In the genomic region with DNA sequence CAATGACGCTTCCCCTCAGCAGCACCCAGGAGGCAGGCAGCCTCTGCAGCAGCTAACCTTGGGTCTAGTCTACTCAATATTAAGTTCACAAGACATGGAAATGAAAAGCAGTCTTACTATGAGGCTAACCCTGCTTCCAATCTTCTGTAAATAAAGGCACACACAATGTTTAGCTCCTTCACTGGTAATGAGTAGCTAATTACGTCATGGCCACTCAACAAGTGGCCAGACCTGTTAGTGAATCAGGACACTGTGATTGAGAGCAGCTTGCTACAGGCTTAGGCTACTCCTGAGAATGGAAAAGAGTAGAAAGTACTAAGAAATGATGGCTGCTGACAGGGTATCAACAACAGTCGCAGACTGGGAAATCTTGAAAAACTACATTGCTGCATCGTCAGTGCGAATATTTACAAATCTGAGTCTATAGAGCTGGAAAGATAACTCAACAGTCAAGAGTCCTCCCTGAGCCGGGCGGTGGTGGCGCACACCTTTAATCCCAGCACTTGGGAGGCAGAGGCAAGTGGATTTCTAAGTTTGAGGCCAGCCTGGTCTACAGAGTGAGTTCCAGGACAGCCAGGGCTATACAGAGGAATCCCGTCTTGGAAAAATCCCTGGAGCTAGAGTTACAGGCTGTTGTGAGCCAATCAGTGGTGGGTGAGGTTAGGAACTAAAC, we compare ENCODE assay signal across 23 mouse cellular contexts. TPM values are rescaled to one million over a fixed set of nuclear protein-coding genes. Genes with fewer than 3 reads are reported as not detected.
DNase-seq lines count a peak whose midpoint lies in the region; ATAC-seq and TF ChIP-seq lines count a peak whose summit lies in the region.
"Had no signal": no experiment of that assay in that cellular context is flagged by ENCODE, and none has a peak within 500 bp of the region (broad histone marks: within the 10 kb centered on the region; RNA-seq: fewer than 3 reads in every experiment).

No protein-coding gene starts in this region.

- 60% methylated on average over 9 of the region's 9 CpGs for whole genome bisulfite sequencing in lung, embryonic 15.5 days
- 62% methylated on average over 9 of the region's 9 CpGs for WGBS in lung, postnatal 0 days
- 71% methylated on average over 9 of the region's 9 CpGs for WGBS in stomach, embryonic 15.5 days
- WGBS in kidney, embryonic 16.5 days = 95% methylated on average over 9 of the region's 9 CpGs

- no peak overlapping the region for H3K4me3 ChIP-seq in lung, embryonic 15.5 days
- no peak overlapping the region for H3K4me3 ChIP-seq in lung, postnatal 0 days (ENCODE audit: low read depth, low read length)
- no peak overlapping the region for H3K4me3 ChIP-seq in stomach, embryonic 15.5 days (replicated peaks)
- no peak overlapping the region for H3K4me3 ChIP-seq in kidney, embryonic 16.5 days (ENCODE audit: low read length)
- H3K4me3 ChIP-seq: embryonic facial prominence, embryonic 10.5 days; forebrain, embryonic 13.5 days; gastrocnemius, adult 2 months; heart, embryonic 13.5 days; hindbrain, embryonic 12.5 days had no signal

- no peak overlapping the region for H3K9ac ChIP-seq in lung, embryonic 15.5 days
- H3K9ac ChIP-seq in lung, postnatal 0 days (replicated peaks; ENCODE audit: low read depth) = no peak overlapping the region
- no peak overlapping the region for H3K9ac ChIP-seq in stomach, embryonic 15.5 days
- H3K9ac ChIP-seq in kidney, embryonic 16.5 days (replicated peaks; ENCODE audit: low read length) = no peak overlapping the region
- H3K9ac ChIP-seq: forebrain, embryonic 13.5 days; forebrain, postnatal 0 days; heart, embryonic 13.5 days; hindbrain, embryonic 12.5 days had no signal

- no peaks in the 10 kb centered on the region for H3K27me3 ChIP-seq in lung, embryonic 15.5 days
- no peaks in the 10 kb centered on the region for H3K27me3 ChIP-seq in lung, postnatal 0 days (replicated peaks; ENCODE audit: insufficient read depth, low read length)
- no peaks in the 10 kb centered on the region for H3K27me3 ChIP-seq in stomach, embryonic 15.5 days (replicated peaks)
- H3K27me3 ChIP-seq in kidney, embryonic 16.5 days (ENCODE audit: insufficient read depth, low read length) = no peaks in the 10 kb centered on the region
- H3K27me3 ChIP-seq: CH12.LX; forebrain, embryonic 13.5 days; heart, embryonic 13.5 days; hindbrain, embryonic 12.5 days; Patski had no signal

- no peak for TF ChIP-seq CTCF in lung, postnatal 0 days (IDR thresholded peaks at IDR 0.05)

- peaks cover 9% of the 10 kb centered on the region; the same call in 1 of the 2 replicates for H3K4me1 ChIP-seq in lung, embryonic 15.5 days
- H3K4me1 ChIP-seq in lung, postnatal 0 days (ENCODE audit: insufficient read depth, low read depth, low read length) = no peaks in the 10 kb centered on the region
- no peaks in the 10 kb centered on the region for H3K4me1 ChIP-seq in stomach, embryonic 15.5 days
- no peaks in the 10 kb centered on the region for H3K4me1 ChIP-seq in kidney, embryonic 16.5 days (ENCODE audit: insufficient read depth, low read length)
- H3K4me1 ChIP-seq: embryonic facial prominence, embryonic 10.5 days; forebrain, embryonic 13.5 days; hindbrain, embryonic 12.5 days had no signal

- TF ChIP-seq EP300 in lung, postnatal 0 days (IDR thresholded peaks at IDR 0.05) = peak; percentile 84

- H3K4me2 ChIP-seq in lung, embryonic 15.5 days = no peak overlapping the region
- H3K4me2 ChIP-seq in lung, postnatal 0 days (replicated peaks; ENCODE audit: low read depth, low read length) = no peak overlapping the region
- H3K4me2 ChIP-seq in stomach, embryonic 15.5 days = no peak overlapping the region
- H3K4me2 ChIP-seq in kidney, embryonic 16.5 days (replicated peaks; ENCODE audit: low read depth, low read length) = no peak overlapping the region
- H3K4me2 ChIP-seq: forebrain, embryonic 13.5 days; heart, embryonic 13.5 days; hindbrain, embryonic 12.5 days had no signal

- H3K9me3 ChIP-seq in lung, embryonic 15.5 days = no peaks in the 10 kb centered on the region
- H3K9me3 ChIP-seq in lung, postnatal 0 days (ENCODE audit: low read length) = no peaks in the 10 kb centered on the region
- H3K9me3 ChIP-seq in stomach, embryonic 15.5 days = no peaks in the 10 kb centered on the region
- peaks cover 3% of the 10 kb centered on the region; the same call in 1 of the 2 replicates for H3K9me3 ChIP-seq in kidney, embryonic 16.5 days (ENCODE audit: low read length)
- H3K9me3 ChIP-seq: embryonic facial prominence, embryonic 10.5 days; forebrain, embryonic 13.5 days; hindbrain, embryonic 12.5 days had no signal

- 0 out of 2 replicates have a peak overlapping the region, but pooled peaks have one; percentile 0 for H3K27ac ChIP-seq in lung, embryonic 15.5 days
- H3K27ac ChIP-seq in lung, postnatal 0 days (ENCODE audit: low read length) = no peak overlapping the region
- H3K27ac ChIP-seq in stomach, embryonic 15.5 days = no peak overlapping the region
- H3K27ac ChIP-seq in kidney, embryonic 16.5 days (ENCODE audit: low read length) = no peak overlapping the region
- H3K27ac ChIP-seq: embryonic facial prominence, embryonic 10.5 days; forebrain, embryonic 13.5 days; gastrocnemius, adult 2 months; heart, embryonic 13.5 days; hindbrain, embryonic 12.5 days had no signal

- H3K36me3 ChIP-seq in lung, embryonic 15.5 days = no peaks in the 10 kb centered on the region
- H3K36me3 ChIP-seq in lung, postnatal 0 days (ENCODE audit: insufficient read depth, low read length) = no peaks in the 10 kb centered on the region
- H3K36me3 ChIP-seq in stomach, embryonic 15.5 days = no peaks in the 10 kb centered on the region
- no peaks in the 10 kb centered on the region for H3K36me3 ChIP-seq in kidney, embryonic 16.5 days (ENCODE audit: insufficient read depth, low read length)
- H3K36me3 ChIP-seq: heart, embryonic 13.5 days; hindbrain, embryonic 12.5 days had no signal

- peak; percentile 41 to 66 for DNase-seq in lung, adult 18-20 months
- no peak for DNase-seq in lung, postnatal 4 days
- DNase-seq in lung, postnatal 0 days (ENCODE audit: low spot score) = peak; percentile 79
- DNase-seq in spleen, adult 18-20 months = no peak
- DNase-seq in spleen, postnatal 36 days (ENCODE audit: low spot score in 2 of 2) = no peak
- DNase-seq: adrenal gland, postnatal 14 days; cerebellum, adult 11-12 months; cerebellum, adult 9-11 months; cerebellum, postnatal 36 days; forebrain, postnatal 0 days; gastrocnemius, adult 2 months; gastrocnemius, postnatal 25 days; heart, postnatal 4 days had no signal

- ATAC-seq in lung, embryonic 15.5 days (ENCODE audit: borderline replicate concordance, extremely low read depth, low FRiP score, low TSS enrichment) = peak; percentile 46; the same call in 1 of the 2 replicates
- peak; percentile 96 for ATAC-seq in lung, postnatal 0 days
- peak; percentile 72 for ATAC-seq in stomach, embryonic 15.5 days (ENCODE audit: insufficient read depth, low FRiP score, low read depth)
- ATAC-seq in kidney, embryonic 16.5 days (ENCODE audit: low FRiP score, low TSS enrichment) = no peak
- ATAC-seq: activated CD4-positive, CD25-positive, alpha-beta regulatory T cell, adult 4 months; forebrain, embryonic 13.5 days; forebrain, postnatal 0 days; Patski had no signal

RNA-seq across cellular contexts. Expression of a gene that starts 34.1 kb away (rescaled TPM):
- polyA plus RNA-seq in lung, embryonic 15.5 days (2015; fragmentation: Nextera tagmentation; extraction: Ambion mirVana) = 13.7 and 14.1 TPM in 2 replicates
- 9.9 and 11.5 TPM in 2 replicates for polyA plus RNA-seq in lung, postnatal 0 days (2015; fragmentation: Nextera tagmentation; extraction: Ambion mirVana)
- polyA plus RNA-seq in stomach, embryonic 15.5 days (2015; fragmentation: Nextera tagmentation; extraction: Ambion mirVana) = 32.6 and 34.2 TPM in 2 replicates
- polyA plus RNA-seq in kidney, embryonic 16.5 days (2015; fragmentation: Nextera tagmentation; extraction: Ambion mirVana) = 18.9 and 19.1 TPM in 2 replicates

Comparison
In these comparisons a context has a peak if more than half of its experiments do, and no peak if none do; other contexts are left out.
1. DNase-seq: peak in lung, adult 18-20 months (2 of 2) and lung, postnatal 0 days (single experiment); none in lung, postnatal 4 days (0 of 2), spleen, adult 18-20 months (0 of 2) and spleen, postnatal 36 days (0 of 2).